Mouse (Mus musculus) retina, postnatal 1 day (tissue): ENCODE measurements at regions not wholly inside any gene's neighbourhood (a gene's known extent, or its start where the extent isn't known, plus 50 kb on each side); places are given as distances from the start of the nearest gene placed in this dataset.
A peak's percentile ranks its signal among the peaks of the same experiment; 100 is the strongest.

Source experiments
- DNase-seq: peaks from one replicate; pipeline ENCODE4 v3.0.0-alpha.2; 2012

DNA sequence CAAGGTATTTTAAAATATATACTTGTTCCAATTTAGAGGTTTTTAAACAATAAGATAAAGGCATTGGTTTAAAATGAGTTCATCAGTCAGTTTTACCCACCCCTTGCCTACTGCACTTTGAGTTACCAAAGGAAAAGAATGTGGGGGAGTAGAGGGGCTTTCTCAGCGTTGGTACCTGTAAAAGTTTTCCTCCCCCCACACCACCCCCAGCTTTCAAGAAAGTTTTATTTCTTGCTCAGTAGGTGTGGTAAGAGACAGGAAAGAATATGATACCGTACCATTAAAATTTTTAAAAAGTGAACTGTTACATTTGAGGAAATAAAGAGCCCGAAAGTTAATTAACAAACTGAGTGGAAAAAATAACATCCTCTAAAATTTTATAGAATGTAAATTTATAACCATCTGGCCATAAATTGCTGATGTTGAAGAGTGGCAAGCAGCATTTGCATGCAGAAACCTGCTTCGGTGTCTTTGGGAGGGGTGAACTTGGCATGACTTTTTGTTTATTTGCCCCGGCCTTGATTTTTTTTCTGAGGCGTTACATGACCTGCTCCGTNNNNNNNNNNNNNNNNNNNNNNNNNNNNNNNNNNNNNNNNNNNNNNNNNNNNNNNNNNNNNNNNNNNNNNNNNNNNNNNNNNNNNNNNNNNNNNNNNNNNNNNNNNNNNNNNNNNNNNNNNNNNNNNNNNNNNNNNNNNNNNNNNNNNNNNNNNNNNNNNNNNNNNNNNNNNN is 346.1 kb downstream of the Tfec start:
- no peak for DNase-seq

DNA sequence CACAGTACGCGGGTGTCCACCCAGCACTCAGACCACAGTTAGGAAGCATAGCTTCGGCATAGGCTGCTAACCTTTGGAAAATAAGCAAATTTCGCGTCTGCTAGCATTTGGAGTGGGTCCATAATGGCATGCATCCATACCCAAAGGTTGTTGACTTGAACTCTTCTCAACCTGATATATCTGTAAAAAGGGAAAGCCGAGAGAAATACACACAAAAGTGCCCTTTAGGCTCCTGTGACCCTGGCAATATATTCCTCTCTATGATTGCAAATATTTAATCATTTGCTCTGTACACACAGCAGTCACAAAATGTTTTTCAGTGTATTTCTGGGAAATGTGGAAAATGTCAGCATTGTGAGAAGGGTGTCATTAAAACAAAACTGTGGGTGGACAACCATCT is 347.1 kb downstream of the Tfec start:
- no peak for DNase-seq

DNA sequence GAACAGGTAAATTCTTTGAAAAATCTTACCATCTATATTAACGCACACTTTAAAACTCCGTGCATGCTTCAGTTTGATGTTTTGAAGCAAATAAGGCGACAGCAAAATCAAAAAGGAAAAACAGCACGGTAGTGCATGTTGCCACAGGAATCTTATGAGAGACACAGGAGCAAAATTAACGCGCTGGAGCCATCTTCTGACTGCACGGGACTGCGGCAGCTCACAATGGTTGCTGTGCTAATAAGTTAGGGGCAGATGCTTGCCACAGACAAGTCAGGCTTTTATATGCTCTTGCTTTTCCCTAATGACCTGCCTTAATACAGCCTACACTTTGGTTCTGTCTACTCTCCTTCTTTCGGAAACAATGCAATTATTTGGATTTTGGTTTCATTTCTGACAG is 347.8 kb downstream of the Tfec start:
- peak; percentile 21 for DNase-seq

DNA sequence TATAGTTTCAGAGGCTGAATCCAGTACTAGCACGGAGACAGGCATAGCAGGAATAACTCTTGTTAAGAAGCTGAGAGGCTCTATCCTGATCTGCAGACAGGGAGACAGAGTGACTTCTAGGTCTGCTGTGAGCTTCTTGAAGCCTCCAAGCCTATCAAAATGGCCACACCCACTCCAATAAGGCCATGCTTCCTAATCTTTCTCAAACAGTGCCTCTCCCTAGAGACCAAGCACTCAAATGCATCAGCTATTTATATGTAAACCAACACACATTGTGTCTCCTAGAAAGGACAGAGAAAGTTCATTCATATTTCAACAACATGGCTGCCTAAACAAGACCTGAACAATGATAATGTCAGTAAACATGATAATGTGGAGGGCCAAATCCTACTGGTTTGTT is 384.2 kb downstream of the Tfec start:
- no peak for DNase-seq

DNA sequence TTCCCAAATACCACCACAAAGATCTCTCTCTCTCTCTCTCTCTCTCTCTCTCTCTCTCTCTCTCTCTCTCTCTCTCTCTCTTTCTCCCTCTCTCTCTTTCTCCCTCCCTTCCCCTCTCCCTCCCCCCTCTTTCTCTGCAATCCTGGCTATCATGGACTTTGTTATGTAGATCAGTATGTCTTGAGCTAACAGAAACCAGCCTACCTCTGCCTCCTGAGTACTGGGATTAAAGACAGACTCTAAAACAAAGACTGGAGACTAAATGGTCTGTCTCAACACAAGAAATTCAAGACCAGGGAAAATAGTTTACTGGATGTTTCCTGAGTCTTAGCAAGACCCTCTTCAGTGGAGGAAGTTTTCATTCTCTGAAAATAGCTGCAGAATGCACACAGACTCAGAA is 384.7 kb downstream of the Tfec start:
- DNase-seq = no peak

DNA sequence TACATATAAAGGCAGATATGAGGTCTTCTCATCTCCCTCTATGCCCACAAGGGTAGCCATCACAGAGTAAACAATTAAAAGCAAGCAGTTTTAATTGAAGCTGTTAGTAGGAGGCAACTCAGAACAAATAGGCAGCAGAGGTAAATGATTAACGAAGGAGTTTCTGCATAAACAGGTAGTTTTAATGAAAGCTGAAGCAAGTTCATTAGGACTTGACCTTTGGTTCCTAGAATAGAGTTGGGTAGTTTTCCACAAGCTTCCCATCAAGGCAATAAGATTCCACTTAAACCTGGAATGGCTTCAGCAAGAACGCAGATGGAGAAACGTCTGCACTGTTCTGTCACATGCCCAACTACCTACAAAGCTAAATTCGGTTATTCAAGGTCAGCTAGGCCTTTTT is 394.4 kb downstream of the Tfec start:
- no peak for DNase-seq

DNA sequence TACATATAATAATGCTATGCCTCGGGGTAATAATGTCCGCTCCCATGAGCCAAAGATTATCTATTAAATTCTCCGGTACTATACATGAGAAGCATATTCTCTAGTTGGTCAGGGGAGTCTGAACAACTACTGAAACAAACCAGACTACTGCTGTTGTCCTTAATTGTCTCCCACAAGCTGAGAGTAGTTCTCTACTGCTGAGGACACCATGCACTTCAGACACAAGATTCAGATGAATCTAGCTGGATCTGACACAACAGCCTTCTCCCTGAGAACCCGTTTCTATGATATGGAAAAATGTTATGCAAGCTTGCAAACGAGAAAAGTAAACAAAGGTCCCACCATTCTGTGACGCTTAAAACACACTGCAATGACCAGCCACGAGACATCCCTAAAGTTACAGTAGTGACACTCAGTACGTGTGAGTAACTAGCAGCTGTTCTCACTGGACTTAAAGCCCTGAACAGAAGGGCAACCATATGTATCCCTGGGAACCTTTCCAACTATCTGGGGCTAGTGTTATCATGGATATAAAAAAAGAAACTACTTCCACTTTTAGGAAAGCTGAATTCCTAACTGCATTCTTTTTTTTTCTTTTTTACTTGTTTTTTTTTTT is 411.1 kb downstream of the Tfec start:
- no peak for DNase-seq

DNA sequence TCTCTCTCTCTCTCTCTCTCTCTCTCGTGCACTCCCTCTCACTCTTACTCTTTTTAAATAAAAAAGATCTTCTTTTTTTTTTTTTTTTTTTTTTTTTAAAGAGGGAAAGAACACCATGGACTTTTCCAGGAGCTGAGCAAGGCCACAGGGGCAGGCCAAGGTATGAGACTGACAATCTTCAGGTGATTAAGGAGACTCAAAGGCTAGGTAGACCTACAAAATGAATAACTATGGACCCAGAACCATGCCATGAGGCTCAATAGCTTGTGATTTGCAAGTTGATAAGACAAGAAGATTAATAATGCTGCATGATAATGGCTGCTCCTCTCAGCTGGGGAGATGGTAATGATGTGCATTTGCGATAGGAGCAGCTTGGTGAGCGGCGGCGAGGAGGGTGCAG is 414.9 kb downstream of the Tfec start:
- no peak for DNase-seq

DNA sequence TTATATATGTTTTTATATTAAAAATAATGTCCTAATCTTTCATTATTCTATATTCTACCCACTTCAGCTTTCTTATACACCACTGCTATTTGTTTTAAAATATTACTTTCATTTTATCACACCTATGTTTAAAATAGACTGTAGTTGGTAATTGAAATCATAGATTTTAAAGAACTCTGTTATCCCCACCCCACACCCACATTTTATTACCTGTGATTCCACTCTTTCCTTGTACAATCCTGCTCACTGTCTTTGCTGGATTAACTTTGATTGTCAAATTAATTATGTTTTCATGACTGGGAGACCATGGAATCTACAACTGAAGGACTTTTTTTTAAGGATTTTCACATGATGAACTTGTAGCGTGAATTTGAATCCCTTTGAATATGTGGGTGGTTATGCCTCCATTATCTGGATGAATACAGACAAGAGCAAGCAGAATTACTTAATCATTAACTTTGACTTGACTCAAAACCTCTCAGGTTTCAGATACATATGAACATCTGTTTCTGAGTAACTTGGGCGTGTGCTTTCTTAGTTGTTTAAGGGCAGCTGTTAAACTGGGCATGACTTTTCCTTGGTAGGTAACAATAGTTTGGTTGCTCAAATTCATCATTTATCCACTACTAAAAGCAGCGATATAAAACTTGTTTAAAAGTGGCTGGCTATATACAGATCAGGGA is 429.4 kb downstream of the Tfec start:
- DNase-seq = no peak

DNA sequence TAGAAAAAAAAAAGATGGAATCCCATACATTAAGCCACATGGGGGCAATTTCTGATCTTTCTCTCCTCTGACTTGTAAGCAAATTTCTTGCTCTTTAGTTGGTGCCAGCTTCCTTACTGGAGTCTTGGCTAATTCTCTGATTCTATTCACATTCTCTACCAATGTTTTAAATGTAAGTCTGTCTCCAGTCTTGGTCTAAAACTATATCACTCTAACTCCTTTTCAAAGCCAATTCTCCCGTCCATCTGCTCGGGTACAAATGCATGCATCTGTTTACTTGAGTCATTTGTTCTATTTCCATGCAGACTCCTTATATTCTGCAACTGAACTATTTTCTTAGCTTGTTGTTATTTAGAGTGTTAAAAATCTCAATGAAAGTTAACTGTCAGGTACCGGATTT is 440.0 kb downstream of the Tfec start:
- no peak for DNase-seq
